Mouse (Mus musculus) CH12.LX (cell line): ENCODE measurements around the gene 1700010I14Rik. TPM values are rescaled to one million over a fixed set of nuclear protein-coding genes. Genes with fewer than 3 reads are reported as not detected.

ENCODE experiments used
- DNase-seq: peaks from one replicate; pipeline ENCODE4 v3.0.0-alpha.2; 2013; ENCODE audit errors: extremely low read depth
- H3K27ac ChIP-seq: 2 replicates; pipeline ENCODE4 v1.5.1; 2012; ENCODE audit warnings: low read depth, mild to moderate bottlenecking, control low read depth, moderate library complexity; ENCODE audit not compliant: insufficient read depth
- H3K27me3 ChIP-seq: replicated peaks from 2 replicates; pipeline ENCODE3; 2012; ENCODE audit warnings: inconsistent platforms
- H3K36me3 ChIP-seq, 2 experiments: replicated peaks in 1 of 2; 2 replicates each; pipeline versions ENCODE3 to v1.6.1; 2012; ENCODE audit warnings: inconsistent platforms in 1 of 2, low read length in 1 of 2, mild to moderate bottlenecking in 1 of 2, mixed read lengths in 1 of 2, moderate library complexity in 1 of 2; ENCODE audit not compliant: control insufficient read depth in 1 of 2, insufficient read depth in 1 of 2
- H3K4me1 ChIP-seq, 2 experiments: 2 replicates each; pipeline ENCODE4 v1.6.1; 2012; ENCODE audit warnings: inconsistent platforms in 1 of 2, moderate library complexity in 1 of 2; ENCODE audit not compliant: insufficient read depth in 2 of 2, control insufficient read depth in 1 of 2
- H3K4me2 ChIP-seq: 2 replicates; pipeline ENCODE4 v1.6.1; 2012; ENCODE audit warnings: low read depth, mild to moderate bottlenecking, control low read depth; ENCODE audit not compliant: poor library complexity, insufficient read depth, severe bottlenecking
- H3K4me3 ChIP-seq, 3 experiments: fragments of 150-350 bp in 1 of 3; sonication (generic) in 1 of 3; replicated peaks in 1 of 3; 2 replicates each; pipeline versions ENCODE3 to v1.5.1; 2011 to 2012; ENCODE audit warnings: low read depth in 2 of 3, low read length in 2 of 3, mild to moderate bottlenecking in 2 of 3, moderate library complexity in 2 of 3, control low read depth in 1 of 3, improper control_type of control experiment in 1 of 3, inconsistent platforms in 1 of 3, mixed read lengths in 1 of 3; ENCODE audit not compliant: poor library complexity in 1 of 3
- H3K79me2 ChIP-seq: replicated peaks from 2 replicates; pipeline ENCODE4 v1.6.1; 2012; ENCODE audit warnings: mild to moderate bottlenecking, moderate library complexity; ENCODE audit not compliant: control insufficient read depth, poor library complexity, insufficient read depth, severe bottlenecking; ENCODE audit errors: extremely low read depth
- H3K9ac ChIP-seq: 2 replicates; pipeline ENCODE4 v1.6.1; 2012; ENCODE audit warnings: low read depth, mild to moderate bottlenecking, control low read depth, moderate library complexity; ENCODE audit not compliant: insufficient read depth
- H3K9me3 ChIP-seq: replicated peaks from 2 replicates; pipeline ENCODE3; 2012; ENCODE audit warnings: low read length, inconsistent platforms, mixed read lengths
- E2F4 ChIP-seq: IDR thresholded peaks from 2 replicates; pipeline ENCODE4 v1.6.1; 2011; ENCODE audit warnings: low read depth, low read length, improper control_type of control experiment; ENCODE audit not compliant: insufficient replicate concordance
- ELF1 ChIP-seq: IDR thresholded peaks from 2 replicates; pipeline ENCODE4 v1.6.1; 2014; ENCODE audit warnings: low read depth, mild to moderate bottlenecking, inconsistent platforms, low read length, improper control_type of control experiment
- ETS1 ChIP-seq: conservative IDR thresholded peaks from 2 replicates; pipeline ENCODE4 v1.6.1; 2012; ENCODE audit warnings: low read depth, mild to moderate bottlenecking, inconsistent platforms, low read length, improper control_type of control experiment, moderate library complexity
- GABPA ChIP-seq: IDR thresholded peaks from 2 replicates; pipeline ENCODE4 v1.6.1; 2012; ENCODE audit warnings: low read depth, low read length, improper control_type of control experiment, inconsistent platforms; ENCODE audit not compliant: insufficient replicate concordance
- HCFC1 ChIP-seq: IDR thresholded peaks from 2 replicates; pipeline ENCODE4 v1.6.1; 2012; ENCODE audit warnings: low read depth, mild to moderate bottlenecking, inconsistent platforms, low read length, improper control_type of control experiment
- JUND ChIP-seq: conservative IDR thresholded peaks from 2 replicates; pipeline ENCODE4 v1.6.1; 2011; ENCODE audit warnings: low read depth, low read length, improper control_type of control experiment
- MAFK ChIP-seq: IDR thresholded peaks from 2 replicates; pipeline ENCODE4 v1.6.1; 2011; ENCODE audit warnings: low read length, improper control_type of control experiment; ENCODE audit not compliant: insufficient replicate concordance
- MAX ChIP-seq: IDR thresholded peaks from 2 replicates; pipeline ENCODE4 v1.6.1; 2011; ENCODE audit warnings: low read length, improper control_type of control experiment
- MAZ ChIP-seq: IDR thresholded peaks from 2 replicates; pipeline ENCODE4 v1.6.1; 2012; ENCODE audit warnings: low read depth, mild to moderate bottlenecking, inconsistent platforms, low read length, improper control_type of control experiment, moderate library complexity
- MEF2A ChIP-seq: IDR thresholded peaks from 2 replicates; pipeline ENCODE4 v1.6.1; 2014; ENCODE audit warnings: low read depth, mild to moderate bottlenecking, inconsistent platforms, low read length, improper control_type of control experiment, borderline replicate concordance
- MXI1 ChIP-seq: IDR thresholded peaks from 2 replicates; pipeline ENCODE4 v1.6.1; 2011; ENCODE audit warnings: mild to moderate bottlenecking, low read depth, low read length, improper control_type of control experiment
- NELFE ChIP-seq: IDR thresholded peaks from 2 replicates; pipeline ENCODE4 v1.6.1; 2011; ENCODE audit warnings: low read depth, low read length, improper control_type of control experiment
- POLR2A ChIP-seq: IDR thresholded peaks from 2 replicates; pipeline ENCODE4 v1.6.1; 2011; ENCODE audit warnings: low read depth, mild to moderate bottlenecking, improper control_type of control experiment, low read length
- POLR2AphosphoS2 ChIP-seq: IDR thresholded peaks from 2 replicates; pipeline ENCODE4 v1.6.1; 2011; ENCODE audit warnings: low read depth, low read length, improper control_type of control experiment
- RAD21 ChIP-seq: IDR thresholded peaks from 2 replicates; pipeline ENCODE4 v1.6.1; 2011; ENCODE audit warnings: low read depth, mild to moderate bottlenecking, low read length, improper control_type of control experiment, moderate library complexity
- SMC3 ChIP-seq: IDR thresholded peaks from 2 replicates; pipeline ENCODE4 v1.6.1; 2011; ENCODE audit warnings: low read depth, low read length, improper control_type of control experiment
- TCF12 ChIP-seq: IDR thresholded peaks from 2 replicates; pipeline ENCODE4 v1.6.1; 2014; ENCODE audit warnings: low read depth, mild to moderate bottlenecking, inconsistent platforms, low read length, improper control_type of control experiment
- USF1 ChIP-seq: IDR thresholded peaks from 2 replicates; pipeline ENCODE4 v1.6.1; 2014; ENCODE audit warnings: low read depth, mild to moderate bottlenecking, inconsistent platforms, low read length, improper control_type of control experiment
- ZC3H11A ChIP-seq: IDR thresholded peaks from 2 replicates; pipeline ENCODE4 v1.6.1; 2012; ENCODE audit warnings: low read depth, mild to moderate bottlenecking, inconsistent platforms, low read length, improper control_type of control experiment
- ZMIZ1 ChIP-seq: IDR thresholded peaks from 2 replicates; pipeline ENCODE4 v1.6.1; 2012; ENCODE audit warnings: low read depth, mild to moderate bottlenecking, inconsistent platforms, low read length, improper control_type of control experiment
- dilution Hi-C: fragments of 300-500 bp; cut with MboI; formaldehyde crosslinking; loops from 2 replicates; pipeline ENCODE4 v1.14.3; 2020; ENCODE audit warnings: low sequenced_read_pairs; ENCODE audit not compliant: extremely low pct_unique_long_range_greater_than_20kb, extremely low pct_ligation_motif_present
- in situ Hi-C: fragments of 300-500 bp; cut with MboI; formaldehyde crosslinking; loops from 3 replicates; pipeline ENCODE4 v1.14.3; 2019; ENCODE audit warnings: low sequenced_read_pairs, low pct_ligation_motif_present, low pct_unique_long_range_greater_than_20kb, mixed read lengths
- polyA plus RNA-seq: library from polyadenylated mRNA; unstranded; fragments of >175 nt; gene quantifications from 2 replicates; pipeline ENCODE4 v1.2.1, GENCODE M21; 2012; ENCODE audit warnings: low read depth; ENCODE audit not compliant: insufficient read length
- total RNA-seq, 2 experiments: library from RNA; depleted of rRNA; stranded (reverse); fragments of 300-350 nt in 1 of 2; fragments of >200 nt in 1 of 2; gene quantifications; 2 replicates each; pipeline ENCODE4 v1.2.3; 2012 to 2014

Gene 1700010I14Rik
- total and polyA plus RNA-seq, 3 experiments: 3.4 to 7.2 (median 3.5) TPM

- no peaks in the 10 kb centered on the region for H3K4me1 ChIP-seq
- H3K9ac ChIP-seq: no peak overlapping the region
- TF ChIP-seq POLR2A (no peak), ZC3H11A (no peak), ELF1 (no peak), RAD21 (no peak), SMC3 (no peak), GABPA (no peak), MXI1 (no peak)
- dilution Hi-C loops (no loop called here), in situ Hi-C loops (no loop called here)
- no peak overlapping the region for H3K27ac ChIP-seq
- H3K27me3 ChIP-seq: peaks cover 3% of the 10 kb centered on the region
- no peaks in the 10 kb centered on the region for H3K9me3 ChIP-seq
- no peak overlapping the region for H3K4me2 ChIP-seq
- no peak for DNase-seq
- H3K4me3 ChIP-seq: no peak overlapping the region
- no peaks in the 10 kb centered on the region for H3K79me2 ChIP-seq
- no peaks in the 10 kb centered on the region for H3K36me3 ChIP-seq
Observed at GRCm38 (mm10) chr17:8961097-8961496, 27.0 kb upstream of the 1700010I14Rik start.

DNA sequence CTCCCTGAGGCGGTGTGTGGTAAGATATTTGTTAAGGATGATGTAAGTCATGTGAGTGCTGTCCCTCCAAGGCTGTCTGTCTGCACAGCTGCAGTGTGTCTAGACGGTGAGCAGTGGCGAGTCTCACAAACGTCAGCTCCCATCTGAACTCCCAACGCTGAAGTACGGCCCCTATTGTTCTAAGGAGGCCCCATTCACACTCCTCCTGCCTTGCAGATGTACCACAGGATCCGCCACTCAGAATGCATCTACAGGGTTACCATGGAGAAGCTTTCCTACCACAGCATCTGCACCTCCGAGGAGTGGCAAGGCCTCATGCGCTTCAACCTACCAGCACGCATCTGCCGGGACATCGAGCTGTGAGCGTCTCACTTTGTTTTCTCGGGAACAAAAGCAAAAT, 26.5 kb upstream of the 1700010I14Rik start:
- no peak for TF ChIP-seq JUND
- no peak for TF ChIP-seq ELF1
- TF ChIP-seq MEF2A: no peak
- no peak for TF ChIP-seq MAFK
- no peak for TF ChIP-seq SMC3
- TF ChIP-seq HCFC1: no peak
- TF ChIP-seq E2F4: no peak
- no peak for TF ChIP-seq ZMIZ1
- no peak for TF ChIP-seq USF1
- TF ChIP-seq TCF12: no peak
- dilution Hi-C loops (no loop called here), in situ Hi-C loops (no loop called here)
- no peak overlapping the region for H3K9ac ChIP-seq
- H3K4me2 ChIP-seq: no peak overlapping the region
- H3K27ac ChIP-seq: no peak overlapping the region
- H3K9me3 ChIP-seq: no peaks in the 10 kb centered on the region
- no peaks in the 10 kb centered on the region for H3K79me2 ChIP-seq
- no peaks in the 10 kb centered on the region for H3K36me3 ChIP-seq
- H3K27me3 ChIP-seq: peaks cover 5% of the 10 kb centered on the region
- no peak for DNase-seq
- H3K4me3 ChIP-seq: no peak overlapping the region
- no peaks in the 10 kb centered on the region for H3K4me1 ChIP-seq

DNA sequence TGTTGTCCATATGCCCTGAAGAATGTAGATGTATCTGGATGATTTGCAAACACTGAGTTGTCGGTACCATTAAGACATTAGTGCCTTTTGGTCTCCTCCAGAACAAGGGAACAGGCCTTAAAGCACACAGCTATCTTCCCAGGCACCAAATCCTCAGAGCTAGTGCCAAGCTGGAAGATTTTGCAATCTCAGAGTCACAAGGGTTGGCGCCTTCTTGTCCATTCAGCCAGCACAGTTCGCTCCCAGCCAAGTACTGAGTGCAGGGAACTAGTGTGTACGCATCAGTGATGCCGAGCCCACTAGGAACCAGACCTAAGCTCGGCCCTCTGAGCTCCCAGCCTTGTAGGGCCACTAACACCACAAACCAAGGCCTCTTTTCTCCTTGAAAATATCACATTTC, 23.0 kb upstream of the 1700010I14Rik start:
- no peaks in the 10 kb centered on the region for H3K4me1 ChIP-seq
- no peak overlapping the region for H3K4me2 ChIP-seq
- dilution Hi-C loops (no loop called here), in situ Hi-C loops (no loop called here)
- no peaks in the 10 kb centered on the region for H3K9me3 ChIP-seq
- no peak overlapping the region for H3K9ac ChIP-seq
- no peak overlapping the region for H3K27ac ChIP-seq
- H3K27me3 ChIP-seq: peaks cover 8% of the 10 kb centered on the region
- DNase-seq: no peak
- no peak for TF ChIP-seq MAZ
- no peak for TF ChIP-seq USF1
- TF ChIP-seq E2F4: no peak
- TF ChIP-seq NELFE: no peak
- no peak for TF ChIP-seq JUND
- TF ChIP-seq GABPA: no peak
- no peak for TF ChIP-seq POLR2AphosphoS2
- TF ChIP-seq ETS1: no peak
- no peak for TF ChIP-seq MAX
- TF ChIP-seq, all 38 proteins: peak for 0
- no peaks in the 10 kb centered on the region for H3K36me3 ChIP-seq
- H3K79me2 ChIP-seq: no peaks in the 10 kb centered on the region
- H3K4me3 ChIP-seq: no peak overlapping the region
